Mouse (Mus musculus) heart, adult 2 months (tissue): ENCODE data around the gene Olfr904.

Source experiments
- CTCF ChIP-seq: fragments of 200-600 bp; IDR thresholded peaks from 2 replicates; pipeline ENCODE4 v1.8.1; 2022; ENCODE audit warnings: antibody characterized with exemption, mild to moderate bottlenecking, moderate library complexity
- EP300 ChIP-seq: fragments of 200-500 bp; IDR thresholded peaks from 2 replicates; pipeline ENCODE4 v1.6.1; 2011; ENCODE audit warnings: low read depth, low read length, control low read depth; ENCODE audit not compliant: insufficient read depth
- POLR2A ChIP-seq: fragments of 200-500 bp; IDR thresholded peaks from 2 replicates; pipeline ENCODE4 v1.6.1; 2011; ENCODE audit warnings: mild to moderate bottlenecking, low read depth, low read length, control low read depth; ENCODE audit not compliant: insufficient read depth

DNA sequence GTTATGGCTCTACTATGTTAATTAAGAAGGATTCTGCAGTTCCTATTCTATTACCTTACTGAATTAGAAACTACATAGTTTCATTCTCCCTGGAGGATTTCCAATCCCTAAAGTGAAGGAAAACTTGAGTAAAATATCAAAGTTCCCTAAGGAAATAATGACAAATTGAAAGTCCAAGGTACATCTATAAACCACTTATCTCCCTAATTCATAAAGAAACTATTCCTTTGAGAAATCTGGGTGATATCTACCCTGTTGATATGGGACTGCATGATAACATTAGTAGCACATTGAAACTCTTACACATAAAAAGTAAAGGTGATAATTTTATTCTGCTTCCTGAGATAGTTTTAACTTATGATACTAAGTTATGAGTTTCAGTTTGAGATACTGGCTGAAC lies 7.9 kb downstream of the Olfr904 start, which contains the start of gene Olfr905:
- TF ChIP-seq POLR2A (no peak), CTCF (no peak), EP300 (no peak)
